Mouse (Mus musculus) stomach, postnatal 0 days (tissue): ENCODE measurements around the gene Stoml2. TPM values are rescaled to one million over a fixed set of nuclear protein-coding genes. Genes with fewer than 3 reads are reported as not detected.

Experiments
- ATAC-seq: fragments of 200-750 bp; cut with Nextera tagmentation; 2 replicates; pipeline ENCODE4 v1.8.0; 2017; ENCODE audit not compliant: low FRiP score, low TSS enrichment
- DNase-seq: peaks from one replicate; pipeline ENCODE4 v3.0.0-alpha.2; 2016; ENCODE audit warnings: low spot score
- H3K27ac ChIP-seq: fragments of 300-500 bp; sonication (generic); replicated peaks from 2 replicates; pipeline ENCODE4 v1.5.1; 2014; ENCODE audit warnings: mild to moderate bottlenecking, control low read depth
- H3K27me3 ChIP-seq: fragments of 300-500 bp; sonication (generic); 2 replicates; pipeline ENCODE4 v1.6.1; 2014; ENCODE audit warnings: low read length; ENCODE audit not compliant: control insufficient read depth, insufficient read depth
- H3K36me3 ChIP-seq: fragments of 300-500 bp; sonication (generic); 2 replicates; pipeline ENCODE4 v1.6.1; 2014; ENCODE audit warnings: low read length, mixed read lengths; ENCODE audit not compliant: control insufficient read depth, insufficient read depth
- H3K4me1 ChIP-seq: fragments of 300-500 bp; sonication (generic); replicated peaks from 2 replicates; pipeline ENCODE4 v1.6.1; 2014; ENCODE audit warnings: antibody characterized with exemption; ENCODE audit not compliant: control insufficient read depth, insufficient read depth
- H3K4me2 ChIP-seq: fragments of 300-500 bp; sonication (generic); replicated peaks from 2 replicates; pipeline ENCODE4 v1.6.1; 2014; ENCODE audit warnings: low read depth, mild to moderate bottlenecking, control low read depth, moderate library complexity
- H3K4me3 ChIP-seq: fragments of 300-500 bp; sonication (generic); 2 replicates; pipeline ENCODE4 v1.5.1; 2014; ENCODE audit warnings: low read depth, low read length, control low read depth
- H3K9ac ChIP-seq: fragments of 300-500 bp; sonication (generic); 2 replicates; pipeline ENCODE4 v1.6.1; 2014; ENCODE audit warnings: mild to moderate bottlenecking, low read length, control low read depth, mixed read lengths
- H3K9me3 ChIP-seq: fragments of 300-500 bp; sonication (generic); 2 replicates; pipeline ENCODE4 v1.6.1; 2016; ENCODE audit warnings: low read length; ENCODE audit not compliant: control insufficient read depth
- CTCF ChIP-seq: IDR thresholded peaks from 2 replicates; pipeline ENCODE4 v1.5.1; 2016; ENCODE audit warnings: antibody characterized with exemption, low read depth, mild to moderate bottlenecking, moderate library complexity
- EP300 ChIP-seq: optimal IDR thresholded peaks from 2 replicates; pipeline ENCODE3; 2016; ENCODE audit warnings: antibody characterized with exemption
- WGBS: fragments of 180-500 bp; shearing (Covaris S2); extraction: QIAGEN DNeasy Blood & Tissue Kit; methylation state at CpG from one replicate; pipeline ENCODE4 v1.1.7; 2014; 5-methylcytosine and 5-hydroxymethylcytosine counted together
- polyA plus RNA-seq: library from polyadenylated mRNA; unstranded; fragments of >200 nt; fragmentation: Nextera tagmentation; extraction: Ambion mirVana; gene quantifications from 2 replicates; pipeline ENCODE4 v1.2.1, GENCODE M21; 2015

The Stoml2 gene
- polyA plus RNA-seq, 1 experiment from 2014 or later, result 151 TPM

DNA sequence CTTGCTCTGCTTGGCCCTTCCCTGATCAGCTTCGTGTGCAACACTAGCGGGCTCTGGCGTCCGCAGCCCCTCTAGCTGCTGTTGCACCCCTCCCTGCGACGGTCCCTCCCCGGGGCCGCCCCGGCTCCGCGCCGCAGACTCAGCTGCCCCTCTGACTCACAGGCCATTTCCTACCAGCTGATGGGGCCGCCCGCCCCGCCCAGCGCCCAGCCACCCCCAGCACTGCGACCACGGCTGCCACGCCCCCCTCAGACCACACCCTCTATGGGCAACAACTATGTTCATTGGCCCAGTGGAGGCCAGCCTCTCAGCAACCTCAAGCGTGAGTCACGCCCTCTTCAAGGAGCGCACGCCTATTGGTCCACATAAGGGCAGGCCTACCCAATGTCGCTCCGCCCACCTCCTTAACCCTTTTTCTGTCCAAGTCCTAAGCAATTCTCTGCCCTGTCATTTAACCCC lies 8.6 kb upstream of the Stoml2 start:
- Histone ChIP-seq H3K27me3 (no peaks in the 10 kb centered on the region), H3K36me3 (peaks cover 4% of the 10 kb centered on the region; the same call in 1 of the 2 replicates), H3K27ac (peak overlapping the region; percentile 96), H3K9ac (peak overlapping the region; percentile 83), H3K4me3 (peak overlapping the region; percentile 74), H3K4me1 (no peaks in the 10 kb centered on the region), H3K9me3 (no peaks in the 10 kb centered on the region), H3K4me2 (peak overlapping the region; percentile 95)
- TF ChIP-seq CTCF, result peak; percentile 33
- TF ChIP-seq EP300, result no peak
- peak; percentile 97 for DNase-seq
- peak; percentile 97 for ATAC-seq
- under 1% methylated on average over 25 of the region's 25 CpGs for WGBS

DNA sequence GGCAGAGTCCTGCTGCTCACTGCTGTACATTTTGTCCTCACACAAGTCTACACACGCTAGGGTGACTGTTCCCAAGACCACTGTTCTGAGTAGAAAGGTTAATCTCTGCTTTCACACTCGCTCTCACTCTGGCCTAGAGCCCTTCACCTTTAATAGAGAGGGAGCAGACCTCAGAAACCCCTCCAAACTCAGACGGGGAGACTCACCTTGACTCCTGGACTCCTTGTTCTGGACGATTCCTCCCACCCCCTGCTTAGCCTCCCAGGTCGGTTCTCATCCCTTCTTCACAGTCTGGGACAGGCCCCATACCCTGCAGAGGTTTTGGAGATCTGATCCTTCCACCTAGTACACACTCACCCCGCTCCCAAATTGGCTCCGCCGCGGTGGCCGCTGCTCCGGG lies 8.1 kb upstream of the Stoml2 start:
- peak overlapping the region; percentile 95 for H3K4me2 ChIP-seq
- peak; percentile 0; the same call in 1 of the 2 replicates for ATAC-seq
- no peak for DNase-seq
- WGBS, result under 1% methylated on average over 11 of the region's 11 CpGs
- H3K36me3 ChIP-seq, result peaks cover 4% of the 10 kb centered on the region; the same call in 1 of the 2 replicates
- H3K4me3 ChIP-seq, result peak overlapping the region; percentile 74
- H3K9ac ChIP-seq, result peak overlapping the region; percentile 83
- no peak for TF ChIP-seq CTCF
- no peaks in the 10 kb centered on the region for H3K4me1 ChIP-seq
- H3K27ac ChIP-seq, result peak overlapping the region; percentile 96
- H3K9me3 ChIP-seq, result no peaks in the 10 kb centered on the region
- H3K27me3 ChIP-seq, result no peaks in the 10 kb centered on the region

DNA sequence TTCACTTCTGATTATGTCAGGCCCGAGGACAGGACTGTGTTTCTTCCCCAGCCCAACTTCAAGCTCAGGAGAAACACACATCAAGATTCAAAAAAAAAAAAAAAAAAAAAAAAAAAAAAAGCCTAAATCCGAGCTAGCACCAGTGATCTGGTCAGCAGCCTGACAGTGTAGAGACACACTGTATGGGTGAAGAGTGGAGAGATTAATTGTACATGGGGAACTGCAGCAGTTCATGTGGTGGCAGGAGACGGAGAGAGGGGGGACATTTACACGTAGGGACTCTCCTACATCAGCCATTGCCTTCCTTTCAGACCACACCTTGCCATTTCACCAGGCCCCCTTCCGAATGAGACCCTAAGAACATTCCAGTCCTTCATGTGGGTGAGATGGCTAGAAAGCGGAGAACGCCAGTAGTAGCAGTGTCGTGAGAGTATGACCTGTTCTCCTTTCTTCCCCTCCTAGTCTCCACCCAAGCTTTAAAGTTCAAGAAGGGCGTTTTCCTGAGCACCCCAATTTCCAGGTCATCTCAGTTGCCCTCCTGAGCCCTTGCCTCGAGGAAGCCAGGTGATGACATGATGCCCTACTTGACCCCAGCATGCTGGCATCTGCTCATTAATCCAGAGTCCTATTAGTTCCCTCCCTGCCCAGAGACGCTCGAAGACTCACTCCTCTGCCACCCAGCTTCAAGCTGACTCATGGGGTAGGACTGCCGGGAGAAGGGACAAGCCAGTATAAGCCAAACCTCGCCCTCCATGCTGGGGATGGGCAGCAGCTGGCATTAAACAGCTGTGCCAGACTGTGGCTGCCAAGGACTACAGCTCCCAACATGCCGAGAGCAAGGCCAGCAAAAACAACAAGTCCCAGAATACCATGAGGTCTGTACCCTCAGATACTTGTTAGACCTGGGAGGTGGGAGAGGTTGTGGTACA lies 7.3 kb upstream of the Stoml2 start:
- Histone ChIP-seq H3K4me1 (no peaks in the 10 kb centered on the region), H3K9me3 (no peaks in the 10 kb centered on the region), H3K4me2 (peak overlapping the region; percentile 95), H3K4me3 (peak overlapping the region; percentile 74), H3K36me3 (peaks cover 5% of the 10 kb centered on the region; the same call in 1 of the 2 replicates), H3K9ac (peak overlapping the region; percentile 83), H3K27me3 (no peaks in the 10 kb centered on the region), H3K27ac (peak overlapping the region; percentile 96)
- TF ChIP-seq EP300, result peak; percentile 76
- TF ChIP-seq CTCF, result no peak
- ATAC-seq (peak; percentile 21), DNase-seq (peak; percentile 70)
- WGBS, result 40% methylated on average over 15 of the region's 15 CpGs

DNA sequence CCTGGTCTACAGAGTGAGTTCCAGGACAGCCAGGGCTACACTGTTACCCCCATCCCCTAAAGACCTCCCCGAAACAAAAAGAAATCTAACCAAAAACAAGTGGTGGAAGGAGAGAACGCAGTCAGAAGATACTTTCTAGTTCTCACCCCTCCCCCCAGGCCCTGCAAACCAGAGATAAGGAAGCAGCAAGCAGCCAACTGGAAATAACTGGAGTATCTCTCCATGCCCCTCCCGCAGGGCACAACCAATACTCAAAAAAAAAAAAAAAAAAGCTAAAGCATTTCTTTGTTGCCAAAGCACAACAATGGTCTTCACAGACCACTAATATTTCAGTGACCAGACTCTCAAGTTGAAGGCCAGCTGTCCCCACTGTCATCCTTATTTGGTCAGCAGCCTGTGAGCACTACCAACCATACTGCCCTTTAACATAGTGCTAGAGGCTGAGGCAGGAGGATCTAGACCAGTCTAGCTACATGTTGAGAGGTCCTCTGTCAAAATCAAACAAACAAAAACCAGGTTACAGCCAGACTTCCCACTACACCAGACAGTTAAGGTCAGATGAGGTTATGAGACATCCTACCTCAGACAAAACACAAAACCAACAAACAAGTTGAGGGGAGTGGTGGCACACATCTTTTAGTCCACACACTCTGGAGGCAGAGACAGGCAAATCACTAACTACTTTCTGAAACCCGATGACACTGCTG lies 6.5 kb upstream of the Stoml2 start:
- no peaks in the 10 kb centered on the region for H3K27me3 ChIP-seq
- H3K4me1 ChIP-seq, result no peaks in the 10 kb centered on the region
- H3K4me3 ChIP-seq, result no peak overlapping the region
- H3K36me3 ChIP-seq, result peaks cover 11% of the 10 kb centered on the region
- 71% methylated on average over 4 of the region's 4 CpGs for WGBS
- TF ChIP-seq CTCF, result no peak
- no peak for TF ChIP-seq EP300
- H3K27ac ChIP-seq, result no peak overlapping the region
- no peaks in the 10 kb centered on the region for H3K9me3 ChIP-seq
- H3K9ac ChIP-seq, result no peak overlapping the region
- DNase-seq (no peak), ATAC-seq (no peak)
- no peak overlapping the region for H3K4me2 ChIP-seq

DNA sequence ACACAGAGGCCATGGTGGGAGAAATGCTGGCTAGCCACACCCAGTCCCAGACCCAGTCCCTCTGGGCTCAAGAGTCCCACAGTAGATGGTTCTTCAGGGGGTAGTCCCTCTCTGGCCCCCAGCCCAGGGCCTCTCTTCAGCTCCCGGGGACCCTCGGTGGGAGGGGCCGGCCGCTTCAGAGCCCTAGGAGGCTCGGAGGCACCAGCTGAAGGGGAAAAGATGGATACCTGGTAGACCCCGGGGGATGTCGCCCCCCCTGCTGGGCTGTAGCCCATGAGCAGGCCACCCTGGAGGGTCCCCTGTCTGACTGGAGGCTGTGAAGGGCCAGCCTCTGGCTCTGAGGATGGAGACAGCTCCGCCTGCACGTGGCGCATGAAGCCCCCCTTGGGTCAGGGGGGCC lies 4.8 kb upstream of the Stoml2 start:
- Histone ChIP-seq H3K27ac (no peak overlapping the region), H3K9me3 (no peaks in the 10 kb centered on the region), H3K4me3 (no peak overlapping the region), H3K36me3 (peaks cover 11% of the 10 kb centered on the region), H3K4me1 (no peaks in the 10 kb centered on the region), H3K4me2 (no peak overlapping the region), H3K27me3 (no peaks in the 10 kb centered on the region), H3K9ac (no peak overlapping the region)
- DNase-seq, result no peak
- no peak for ATAC-seq
- 90% methylated on average over 10 of the region's 10 CpGs for WGBS
- TF ChIP-seq CTCF (no peak), EP300 (no peak)
